Mouse (Mus musculus) heart, postnatal 0 days (tissue): ENCODE measurements around the gene Megf11. TPM values are rescaled to one million over a fixed set of nuclear protein-coding genes. Genes with fewer than 3 reads are reported as not detected.

Source experiments
- ATAC-seq: fragments of 200-750 bp; cut with Nextera tagmentation; 2 replicates; pipeline ENCODE4 v1.8.0; 2017; ENCODE audit warnings: low read depth, moderate number of reproducible peaks, moderate library complexity; ENCODE audit not compliant: insufficient read depth
- DNase-seq: peaks from one replicate; pipeline ENCODE4 v3.0.0-alpha.2; 2016; ENCODE audit warnings: low spot score
- H3K27ac ChIP-seq: fragments of 300-500 bp; sonication (generic); 2 replicates; pipeline ENCODE4 v1.5.1; 2014; ENCODE audit warnings: low read depth, mild to moderate bottlenecking
- H3K27me3 ChIP-seq: fragments of 300-500 bp; sonication (generic); 2 replicates; pipeline ENCODE4 v1.6.1; 2014; ENCODE audit warnings: low read length, mixed read lengths; ENCODE audit not compliant: control insufficient read depth, insufficient read depth
- H3K36me3 ChIP-seq: fragments of 300-500 bp; sonication (generic); replicated peaks from 2 replicates; pipeline ENCODE4 v1.6.1; 2014; ENCODE audit warnings: low read length, mixed read lengths; ENCODE audit not compliant: control insufficient read depth, insufficient read depth
- H3K4me1 ChIP-seq: fragments of 300-500 bp; sonication (generic); 2 replicates; pipeline ENCODE4 v1.6.1; 2014; ENCODE audit warnings: antibody characterized with exemption; ENCODE audit not compliant: control insufficient read depth, insufficient read depth
- H3K4me2 ChIP-seq: fragments of 300-500 bp; sonication (generic); 2 replicates; pipeline ENCODE4 v1.6.1; 2014; ENCODE audit warnings: low read depth, mild to moderate bottlenecking, low read length, moderate library complexity
- H3K4me3 ChIP-seq: fragments of 300-500 bp; sonication (generic); 2 replicates; pipeline ENCODE4 v1.5.1; 2014; ENCODE audit warnings: low read depth, low read length
- H3K9ac ChIP-seq: fragments of 300-500 bp; sonication (generic); replicated peaks from 2 replicates; pipeline ENCODE4 v1.6.1; 2014; ENCODE audit warnings: low read depth, low read length, mixed read lengths
- H3K9me3 ChIP-seq: fragments of 300-500 bp; sonication (generic); replicated peaks from 2 replicates; pipeline ENCODE4 v1.6.1; 2016; ENCODE audit warnings: low read length; ENCODE audit not compliant: control insufficient read depth
- CTCF ChIP-seq: IDR thresholded peaks from 2 replicates; pipeline ENCODE4 v1.5.1; 2016; ENCODE audit warnings: antibody characterized with exemption, control low read depth, low read depth
- EP300 ChIP-seq: IDR thresholded peaks from 2 replicates; pipeline ENCODE4 v1.6.1; 2016; ENCODE audit warnings: antibody characterized with exemption, low read depth
- WGBS: fragments of 180-500 bp; shearing (Covaris S2); extraction: QIAGEN DNeasy Blood & Tissue Kit; methylation state at CpG from one replicate; pipeline ENCODE4 v1.1.7; 2014; 5-methylcytosine and 5-hydroxymethylcytosine counted together
- polyA plus RNA-seq: library from polyadenylated mRNA; unstranded; fragments of >200 nt; fragmentation: Nextera tagmentation; extraction: Ambion mirVana; gene quantifications from 2 replicates; pipeline ENCODE4 v1.2.1, GENCODE M21; 2015
- total RNA-seq: library from RNA; depleted of rRNA; stranded (reverse); fragments of >200 nt; gene quantifications from 2 replicates; pipeline ENCODE4 v1.2.3, GENCODE M21; 2014; ENCODE audit warnings: low replicate concordance

The Megf11 gene
- total and polyA plus RNA-seq, 2 experiments from 2014 or later = 0.18 to 0.23 TPM

- no peak overlapping the region for H3K4me3 ChIP-seq
- 60% methylated on average over 21 of the region's 21 CpGs for WGBS
- H3K36me3 ChIP-seq = no peaks in the 10 kb centered on the region
- H3K27me3 ChIP-seq = no peaks in the 10 kb centered on the region
- DNase-seq (no peak), ATAC-seq (no peak)
- no peak overlapping the region for H3K4me2 ChIP-seq
- H3K9ac ChIP-seq = no peak overlapping the region
- H3K27ac ChIP-seq = no peak overlapping the region
- no peaks in the 10 kb centered on the region for H3K4me1 ChIP-seq
- no peaks in the 10 kb centered on the region for H3K9me3 ChIP-seq
- TF ChIP-seq CTCF (no peak), EP300 (no peak)
Measured at GRCm38 (mm10) chr9:64523264-64524045, 138.0 kb downstream of the Megf11 start.

- H3K9me3 ChIP-seq = no peaks in the 10 kb centered on the region
- H3K27me3 ChIP-seq = no peaks in the 10 kb centered on the region
- H3K4me2 ChIP-seq = no peak overlapping the region
- no peak overlapping the region for H3K9ac ChIP-seq
- no peaks in the 10 kb centered on the region for H3K36me3 ChIP-seq
- no peaks in the 10 kb centered on the region for H3K4me1 ChIP-seq
- WGBS = 78% methylated on average over 7 of the region's 7 CpGs
- TF ChIP-seq CTCF (no peak), EP300 (no peak)
- no peak for ATAC-seq
- H3K4me3 ChIP-seq = no peak overlapping the region
- DNase-seq = no peak
- H3K27ac ChIP-seq = no peak overlapping the region
Measured at GRCm38 (mm10) chr9:64528061-64528460, 142.6 kb downstream of the Megf11 start.

GRCm38 (mm10) chr9:64528595-64528994 is 143.2 kb downstream of the Megf11 start:
- 58% methylated on average over 2 of the region's 2 CpGs for WGBS
- H3K4me1 ChIP-seq = no peaks in the 10 kb centered on the region

DNA sequence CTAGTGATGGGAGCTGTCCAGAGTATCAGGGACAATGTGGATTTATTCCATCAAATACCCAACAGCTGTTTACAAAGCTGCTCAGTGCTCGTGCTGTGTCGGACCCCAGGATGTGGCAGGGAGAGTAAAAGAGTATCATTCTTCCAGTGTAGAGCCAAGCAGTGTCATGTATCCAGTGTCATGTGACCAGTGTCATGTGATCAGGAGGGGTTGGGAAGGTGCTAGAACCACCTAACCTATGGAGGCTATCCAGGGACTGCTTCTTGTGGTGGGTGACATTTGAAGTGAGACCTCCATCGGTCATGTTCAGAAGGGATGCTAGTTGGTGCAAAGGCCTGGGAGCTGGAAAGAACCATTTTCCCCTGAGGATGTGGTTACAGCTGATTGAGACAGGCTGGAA is 146.5 kb downstream of the Megf11 start:
- Histone ChIP-seq H3K36me3 (no peaks in the 10 kb centered on the region), H3K4me1 (no peaks in the 10 kb centered on the region), H3K27ac (no peak overlapping the region), H3K27me3 (0 out of 2 replicates have a peak, but pooled peaks cover 7% of the 10 kb centered on the region), H3K4me3 (no peak overlapping the region), H3K9ac (no peak overlapping the region), H3K9me3 (no peaks in the 10 kb centered on the region), H3K4me2 (no peak overlapping the region)
- DNase-seq (no peak), ATAC-seq (peak; percentile 17; the same call in 1 of the 2 replicates)
- 68% methylated on average over 3 of the region's 3 CpGs for WGBS
- no peak for TF ChIP-seq EP300
- no peak for TF ChIP-seq CTCF

More at GRCm38 (mm10) chr9:64528595-64528994, 143.2 kb downstream of the Megf11 start:
- Histone ChIP-seq H3K9me3 (no peaks in the 10 kb centered on the region), H3K9ac (no peak overlapping the region), H3K27ac (no peak overlapping the region), H3K4me2 (no peak overlapping the region), H3K27me3 (no peaks in the 10 kb centered on the region), H3K4me3 (no peak overlapping the region), H3K36me3 (no peaks in the 10 kb centered on the region)
- no peak for TF ChIP-seq CTCF
- TF ChIP-seq EP300 = no peak
- ATAC-seq = no peak
- no peak for DNase-seq

GRCm38 (mm10) chr9:64532711-64533242 is 147.4 kb downstream of the Megf11 start:
- Histone ChIP-seq H3K27me3 (0 out of 2 replicates have a peak, but pooled peaks cover 7% of the 10 kb centered on the region), H3K9me3 (no peaks in the 10 kb centered on the region), H3K27ac (no peak overlapping the region), H3K9ac (no peak overlapping the region), H3K36me3 (no peaks in the 10 kb centered on the region), H3K4me3 (no peak overlapping the region), H3K4me1 (no peaks in the 10 kb centered on the region), H3K4me2 (no peak overlapping the region)
- ATAC-seq (no peak), DNase-seq (no peak)
- WGBS = 31% methylated on average over 4 of the region's 4 CpGs
- TF ChIP-seq CTCF (no peak), EP300 (no peak)
